Mouse (Mus musculus) heart, embryonic 16.5 days (tissue): Measurements from ENCODE around the gene Dstyk. TPM values are rescaled to one million over a fixed set of nuclear protein-coding genes. Genes with fewer than 3 reads are reported as not detected.

Source experiments
- ATAC-seq: fragments of 200-750 bp; cut with Nextera tagmentation; replicated peaks from 2 replicates; pipeline ENCODE4 v1.8.0; 2017; ENCODE audit warnings: moderate number of reproducible peaks; ENCODE audit not compliant: insufficient read depth, low FRiP score; ENCODE audit errors: extremely low read depth
- H3K27ac ChIP-seq: fragments of 300-500 bp; sonication (generic); 2 replicates; pipeline ENCODE4 v1.5.1; 2014; ENCODE audit warnings: mild to moderate bottlenecking, low read length, control low read depth, moderate library complexity
- H3K27me3 ChIP-seq: fragments of 300-500 bp; sonication (generic); 2 replicates; pipeline ENCODE4 v1.6.1; 2014; ENCODE audit warnings: low read length, mixed read lengths; ENCODE audit not compliant: control insufficient read depth, insufficient read depth
- H3K36me3 ChIP-seq: fragments of 300-500 bp; sonication (generic); 2 replicates; pipeline ENCODE4 v1.6.1; 2014; ENCODE audit not compliant: control insufficient read depth, insufficient read depth
- H3K4me1 ChIP-seq: fragments of 300-500 bp; sonication (generic); 2 replicates; pipeline ENCODE4 v1.6.1; 2014; ENCODE audit warnings: low read length, mixed read lengths; ENCODE audit not compliant: control insufficient read depth, insufficient read depth
- H3K4me2 ChIP-seq: fragments of 300-500 bp; sonication (generic); 2 replicates; pipeline ENCODE4 v1.6.1; 2014; ENCODE audit warnings: low read depth, mild to moderate bottlenecking, control low read depth, low read length
- H3K4me3 ChIP-seq: fragments of 300-500 bp; sonication (generic); 2 replicates; pipeline ENCODE4 v1.5.1; 2014; ENCODE audit warnings: mild to moderate bottlenecking, control low read depth, low read length
- H3K9ac ChIP-seq: fragments of 300-500 bp; sonication (generic); 2 replicates; pipeline ENCODE4 v1.6.1; 2014; ENCODE audit warnings: low read length, control low read depth
- H3K9me3 ChIP-seq: fragments of 300-500 bp; sonication (generic); replicated peaks from 2 replicates; pipeline ENCODE4 v1.6.1; 2016; ENCODE audit warnings: low read length; ENCODE audit not compliant: control insufficient read depth
- WGBS: fragments of 180-500 bp; shearing (Covaris S2); extraction: QIAGEN DNeasy Blood & Tissue Kit; methylation state at CpG from one replicate; pipeline ENCODE4 v1.1.7; 2014; 5-methylcytosine and 5-hydroxymethylcytosine counted together
- polyA plus RNA-seq: library from polyadenylated mRNA; unstranded; fragments of >200 nt; fragmentation: Nextera tagmentation; extraction: Ambion mirVana; gene quantifications from 2 replicates; pipeline ENCODE4 v1.2.1, GENCODE M21; 2015

The Dstyk gene
- polyA plus RNA-seq, 1 experiment from 2014 or later: 9.1 TPM

- WGBS: under 1% methylated on average over 43 of the region's 43 CpGs
- peak within 1 kb of the TSS; percentile 94 for H3K4me3 ChIP-seq
- H3K27ac ChIP-seq: peak within 1 kb of the TSS; percentile 69
- no peaks in the 10 kb centered on the region for H3K36me3 ChIP-seq
- no peaks in the 10 kb centered on the region for H3K27me3 ChIP-seq
- H3K4me2 ChIP-seq: peak within 1 kb of the TSS; percentile 78
- H3K9ac ChIP-seq: peak within 1 kb of the TSS; percentile 91
- H3K9me3 ChIP-seq: no peaks in the 10 kb centered on the region
- H3K4me1 ChIP-seq: peaks cover 17% of the 10 kb centered on the region
- ATAC-seq: peak; percentile 78
Observed at GRCm38 (mm10) chr1:132476928-132477691, 59.8 kb downstream of the Dstyk start, which contains the start of gene Rbbp5. Gene Rbbp5 (plus strand): TSS chr1:132477365.

DNA sequence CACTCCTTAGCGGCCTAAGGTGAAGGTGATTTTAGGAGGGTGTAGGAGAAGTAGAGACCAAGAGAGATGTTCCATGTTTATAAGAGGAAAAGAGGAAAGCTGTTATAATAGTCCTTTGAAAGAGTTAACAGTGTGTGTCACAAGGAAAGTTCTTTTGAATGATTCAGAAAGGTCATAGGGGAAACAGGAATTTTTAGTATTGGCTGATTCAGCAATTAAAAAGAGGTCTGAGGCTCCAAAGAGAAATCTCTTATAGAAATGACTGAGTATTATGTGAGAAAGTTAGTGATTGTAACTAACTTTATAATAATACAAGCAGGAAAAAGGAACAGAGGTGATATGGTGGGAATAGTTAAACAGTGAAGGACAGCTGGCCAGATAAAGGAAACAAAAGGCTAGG lies 62.1 kb downstream of the Dstyk start:
- ATAC-seq: no peak
- H3K4me2 ChIP-seq: no peak overlapping the region
- H3K36me3 ChIP-seq: no peaks in the 10 kb centered on the region
- no peaks in the 10 kb centered on the region for H3K27me3 ChIP-seq
- WGBS: 76% methylated on average over 1 of the region's 1 CpGs
- peaks cover 17% of the 10 kb centered on the region for H3K4me1 ChIP-seq
- no peak overlapping the region for H3K27ac ChIP-seq
- H3K4me3 ChIP-seq: no peak overlapping the region
- H3K9ac ChIP-seq: no peak overlapping the region
- no peaks in the 10 kb centered on the region for H3K9me3 ChIP-seq

GRCm38 (mm10) chr1:132481619-132482018 lies 64.3 kb downstream of the Dstyk start:
- no peak overlapping the region for H3K4me3 ChIP-seq
- no peak overlapping the region for H3K4me2 ChIP-seq
- no peak overlapping the region for H3K9ac ChIP-seq
- H3K36me3 ChIP-seq: peaks cover 3% of the 10 kb centered on the region
- no peak overlapping the region for H3K27ac ChIP-seq
- WGBS: 90% methylated on average over 2 of the region's 2 CpGs
- ATAC-seq: no peak
- peaks cover 11% of the 10 kb centered on the region for H3K4me1 ChIP-seq
- H3K9me3 ChIP-seq: no peaks in the 10 kb centered on the region
- H3K27me3 ChIP-seq: no peaks in the 10 kb centered on the region

DNA sequence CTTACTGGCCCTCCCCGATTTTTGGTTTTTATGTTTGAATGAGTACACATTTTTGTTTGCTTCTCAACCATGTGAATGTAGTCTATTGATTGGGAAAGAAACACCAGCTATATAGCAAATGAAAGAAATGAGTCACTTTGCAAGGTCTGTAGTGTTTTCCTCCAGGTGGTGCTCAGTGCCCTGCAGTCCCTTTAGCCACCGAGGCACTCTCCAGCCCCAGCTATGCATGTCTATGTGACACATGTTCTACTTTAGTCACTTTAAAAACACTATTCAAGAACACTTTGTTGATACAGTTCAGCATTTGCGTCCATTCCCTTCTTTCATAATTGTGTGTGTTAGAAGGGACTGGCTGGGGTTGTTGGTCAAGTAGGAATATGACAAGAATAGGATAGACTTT lies 65.9 kb downstream of the Dstyk start:
- Histone ChIP-seq H3K4me2 (no peak overlapping the region), H3K9ac (no peak overlapping the region), H3K36me3 (peaks cover 5% of the 10 kb centered on the region), H3K27me3 (no peaks in the 10 kb centered on the region), H3K4me3 (no peak overlapping the region), H3K27ac (no peak overlapping the region), H3K4me1 (peaks cover 5% of the 10 kb centered on the region), H3K9me3 (no peaks in the 10 kb centered on the region)
- no peak for ATAC-seq
- WGBS: 83% methylated on average over 3 of the region's 3 CpGs

DNA sequence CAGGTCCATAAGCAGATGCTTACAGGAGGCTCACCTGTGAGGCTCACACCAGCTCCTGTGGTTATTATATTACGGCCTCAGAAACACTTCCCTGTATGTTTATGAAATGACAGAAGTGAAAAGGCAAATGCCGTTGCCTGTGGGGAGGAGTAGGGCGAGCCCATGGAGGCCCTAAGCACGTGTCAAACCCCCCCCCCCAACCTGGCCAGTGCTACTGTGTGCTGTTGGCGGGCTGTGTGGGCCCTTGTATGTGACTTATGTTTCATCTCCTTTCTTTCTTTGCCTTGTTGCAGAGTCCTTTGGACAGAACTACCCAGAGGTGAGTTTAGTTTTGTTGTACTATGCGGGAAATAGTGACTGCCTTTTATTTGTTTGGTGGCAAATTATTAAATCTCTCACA lies 66.4 kb downstream of the Dstyk start:
- Histone ChIP-seq H3K9ac (no peak overlapping the region), H3K4me2 (no peak overlapping the region), H3K27me3 (no peaks in the 10 kb centered on the region), H3K9me3 (no peaks in the 10 kb centered on the region), H3K4me3 (no peak overlapping the region), H3K27ac (no peak overlapping the region), H3K4me1 (peaks cover under 1% of the 10 kb centered on the region; the same call in 1 of the 2 replicates), H3K36me3 (peaks cover 5% of the 10 kb centered on the region)
- WGBS: 85% methylated on average over 6 of the region's 6 CpGs
- no peak for ATAC-seq

DNA sequence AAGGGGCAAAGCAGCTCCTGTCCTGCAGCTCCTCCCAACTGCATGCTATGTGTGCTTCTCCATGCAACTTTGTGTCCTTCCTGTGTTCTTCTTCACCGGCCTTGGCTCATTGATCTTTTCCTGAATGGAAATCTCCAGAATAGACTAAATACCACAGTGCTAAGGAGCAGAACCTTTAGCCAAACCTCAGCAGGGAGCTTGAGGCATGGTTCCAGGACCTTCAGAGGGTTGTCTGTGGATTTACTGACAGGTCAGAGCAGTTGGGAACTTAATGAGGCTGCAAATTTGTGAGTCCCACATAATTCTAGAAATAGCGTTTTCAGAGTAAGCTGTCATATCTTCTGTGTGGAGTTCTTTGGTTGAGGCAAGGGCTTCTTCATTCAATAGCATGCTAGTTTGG lies 83.2 kb downstream of the Dstyk start:
- no peaks in the 10 kb centered on the region for H3K9me3 ChIP-seq
- H3K4me2 ChIP-seq: no peak overlapping the region
- no peak overlapping the region for H3K9ac ChIP-seq
- peaks cover 46% of the 10 kb centered on the region for H3K36me3 ChIP-seq
- 95% methylated on average over 2 of the region's 2 CpGs for WGBS
- H3K4me3 ChIP-seq: no peak overlapping the region
- no peaks in the 10 kb centered on the region for H3K27me3 ChIP-seq
- no peaks in the 10 kb centered on the region for H3K4me1 ChIP-seq
- no peak for ATAC-seq
- no peak overlapping the region for H3K27ac ChIP-seq

- H3K9me3 ChIP-seq: no peaks in the 10 kb centered on the region
- peaks cover 37% of the 10 kb centered on the region for H3K36me3 ChIP-seq
- no peak overlapping the region for H3K4me3 ChIP-seq
- H3K27ac ChIP-seq: no peak overlapping the region
- H3K4me1 ChIP-seq: no peaks in the 10 kb centered on the region
- ATAC-seq: no peak
- WGBS: 91% methylated on average over 5 of the region's 5 CpGs
- H3K27me3 ChIP-seq: no peaks in the 10 kb centered on the region
- no peak overlapping the region for H3K9ac ChIP-seq
- H3K4me2 ChIP-seq: no peak overlapping the region
Observed at GRCm38 (mm10) chr1:132505155-132505554, 87.8 kb downstream of the Dstyk start.

DNA sequence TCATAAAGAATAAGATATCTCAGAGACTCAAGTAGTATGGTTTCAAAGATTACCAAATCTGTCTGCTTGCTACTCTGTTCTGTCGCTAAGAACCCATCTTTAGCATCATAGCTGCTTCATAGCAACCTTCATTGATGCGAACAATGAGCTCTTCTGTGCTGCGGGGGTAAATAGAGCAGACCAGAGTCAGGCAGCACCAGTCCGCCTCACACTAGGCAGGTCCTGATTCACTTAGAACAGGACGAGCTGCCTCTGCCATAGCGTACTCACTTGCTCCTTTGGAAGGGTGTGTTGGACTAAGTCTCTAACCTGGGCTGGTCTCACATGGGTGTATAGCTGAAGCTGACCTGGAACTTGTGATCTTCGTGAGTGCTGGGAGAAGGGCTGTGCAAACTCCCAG lies 88.7 kb downstream of the Dstyk start, which contains the start of gene Tmem81:
Gene Tmem81, plus strand, starts transcription at position 173 of the 400 bp plus-strand sequence.
- Histone ChIP-seq H3K4me2 (no peak within 1 kb of the TSS), H3K27ac (no peak within 1 kb of the TSS), H3K4me1 (no peaks in the 10 kb centered on the region), H3K9me3 (no peaks in the 10 kb centered on the region), H3K27me3 (no peaks in the 10 kb centered on the region), H3K4me3 (no peak within 1 kb of the TSS), H3K36me3 (peaks cover 32% of the 10 kb centered on the region), H3K9ac (no peak within 1 kb of the TSS)
- 90% methylated on average over 7 of the region's 7 CpGs for WGBS
- no peak for ATAC-seq

GRCm38 (mm10) chr1:132506656-132507055 lies 89.3 kb downstream of the Dstyk start:
- Histone ChIP-seq H3K4me1 (no peaks in the 10 kb centered on the region), H3K36me3 (peaks cover 28% of the 10 kb centered on the region), H3K4me2 (no peak overlapping the region), H3K9me3 (no peaks in the 10 kb centered on the region), H3K9ac (no peak overlapping the region), H3K27me3 (no peaks in the 10 kb centered on the region), H3K27ac (no peak overlapping the region), H3K4me3 (no peak overlapping the region)
- WGBS: 93% methylated on average over 7 of the region's 7 CpGs
- ATAC-seq: no peak
